Mouse (Mus musculus) limb, embryonic 14.5 days (tissue): ENCODE results near the gene Gm21915. TPM values are rescaled to one million over a fixed set of nuclear protein-coding genes. Genes with fewer than 3 reads are reported as not detected.

Source experiments
- ATAC-seq: fragments of 200-750 bp; cut with Nextera tagmentation; 2 replicates; pipeline ENCODE4 v1.8.0; 2017; ENCODE audit warnings: low read depth, moderate number of reproducible peaks, moderate TSS enrichment; ENCODE audit not compliant: low FRiP score
- DNase-seq: peaks from one replicate; pipeline ENCODE4 v3.0.0-alpha.2; 2015; ENCODE audit warnings: low spot score
- H3K27ac ChIP-seq: fragments of 300-500 bp; sonication (generic); replicated peaks from 2 replicates; pipeline ENCODE4 v1.5.1; 2014; ENCODE audit warnings: low read depth, mild to moderate bottlenecking, low read length, moderate library complexity, mixed read lengths
- H3K27me3 ChIP-seq: fragments of 300-500 bp; sonication (generic); 2 replicates; pipeline ENCODE4 v1.6.1; 2014; ENCODE audit warnings: low read length, mixed read lengths; ENCODE audit not compliant: control insufficient read depth, insufficient read depth
- H3K36me3 ChIP-seq: fragments of 300-500 bp; sonication (generic); 2 replicates; pipeline ENCODE4 v1.6.1; 2014; ENCODE audit warnings: mild to moderate bottlenecking, low read length, moderate library complexity, mixed read lengths; ENCODE audit not compliant: control insufficient read depth, insufficient read depth
- H3K4me1 ChIP-seq: fragments of 300-500 bp; sonication (generic); 2 replicates; pipeline ENCODE4 v1.6.1; 2014; ENCODE audit warnings: antibody characterized with exemption, low read length, mixed read lengths; ENCODE audit not compliant: control insufficient read depth, insufficient read depth
- H3K4me2 ChIP-seq: fragments of 300-500 bp; sonication (generic); replicated peaks from 2 replicates; pipeline ENCODE4 v1.6.1; 2014; ENCODE audit warnings: low read depth, mild to moderate bottlenecking, low read length, moderate library complexity; ENCODE audit not compliant: severe bottlenecking
- H3K4me3 ChIP-seq: fragments of 300-500 bp; sonication (generic); replicated peaks from 2 replicates; pipeline ENCODE4 v1.5.1; 2014; ENCODE audit warnings: low read length
- H3K9ac ChIP-seq: fragments of 300-500 bp; sonication (generic); 2 replicates; pipeline ENCODE4 v1.6.1; 2014; ENCODE audit warnings: mild to moderate bottlenecking, low read depth, low read length, moderate library complexity; ENCODE audit not compliant: severe bottlenecking
- H3K9me3 ChIP-seq: fragments of 300-500 bp; sonication (generic); 2 replicates; pipeline ENCODE4 v1.6.1; 2016; ENCODE audit warnings: low read length; ENCODE audit not compliant: control insufficient read depth
- POLR2A ChIP-seq: fragments of 200-500 bp; IDR thresholded peaks from 2 replicates; pipeline ENCODE4 v1.8.0; 2012; ENCODE audit warnings: inconsistent platforms, mild to moderate bottlenecking, moderate library complexity, borderline replicate concordance; ENCODE audit not compliant: insufficient read depth, insufficient read length; ENCODE audit errors: extremely low read depth
- WGBS: fragments of 180-500 bp; shearing (Covaris S2); extraction: QIAGEN DNeasy Blood & Tissue Kit; methylation state at CpG from one replicate; pipeline ENCODE4 v1.1.7; 2014; 5-methylcytosine and 5-hydroxymethylcytosine counted together
- polyA plus RNA-seq, 2 experiments: library from polyadenylated mRNA; depleted of rRNA in 1 of 2; stranded (reverse) in 1 of 2; unstranded in 1 of 2; fragments of >200 nt; fragmentation: Nextera tagmentation in 1 of 2; extraction: Ambion mirVana in 1 of 2; gene quantifications; 2 replicates each; pipeline versions ENCODE4 v1.2.1 to v1.2.3; 2012 to 2014

Gene Gm21915
- polyA plus RNA-seq, 2 experiments = not detected

GRCm38 (mm10) chr9:40687053-40687452 is 16.6 kb downstream of the Gm21915 start:
- WGBS = 19% methylated on average over 5 of the region's 5 CpGs

GRCm38 (mm10) chr9:40687553-40687952 is 17.1 kb downstream of the Gm21915 start:
- DNase-seq = no peak
- Histone ChIP-seq H3K4me2 (peak overlapping the region; percentile 84), H3K4me1 (peaks cover 26% of the 10 kb centered on the region), H3K27ac (peak overlapping the region; percentile 100; the same call in 1 of the 2 replicates), H3K4me3 (peak overlapping the region; percentile 87), H3K27me3 (no peaks in the 10 kb centered on the region), H3K9me3 (no peaks in the 10 kb centered on the region), H3K36me3 (no peaks in the 10 kb centered on the region; the same call in 1 of the 2 replicates), H3K9ac (peak overlapping the region; percentile 98)
- TF ChIP-seq POLR2A = no peak
- ATAC-seq = no peak
- WGBS = 32% methylated on average over 3 of the region's 3 CpGs

More at GRCm38 (mm10) chr9:40687053-40687452, 16.6 kb downstream of the Gm21915 start:
- ATAC-seq = no peak
- Histone ChIP-seq H3K4me2 (peak overlapping the region; percentile 84), H3K27ac (peak overlapping the region; percentile 100), H3K36me3 (no peaks in the 10 kb centered on the region; the same call in 1 of the 2 replicates), H3K4me3 (peak overlapping the region; percentile 87), H3K9me3 (no peaks in the 10 kb centered on the region), H3K9ac (peak overlapping the region; percentile 98), H3K27me3 (no peaks in the 10 kb centered on the region), H3K4me1 (peaks cover 22% of the 10 kb centered on the region)
- DNase-seq = no peak
- no peak for TF ChIP-seq POLR2A

GRCm38 (mm10) chr9:40690511-40690910 is 20.1 kb downstream of the Gm21915 start:
- ATAC-seq = no peak
- peaks cover 44% of the 10 kb centered on the region for H3K4me1 ChIP-seq
- WGBS = 91% methylated on average over 7 of the region's 7 CpGs

GRCm38 (mm10) chr9:40693026-40693425 is 22.6 kb downstream of the Gm21915 start:
- ATAC-seq (no peak), DNase-seq (no peak)
- Histone ChIP-seq H3K27me3 (no peaks in the 10 kb centered on the region), H3K4me3 (no peak overlapping the region), H3K9ac (no peak overlapping the region), H3K36me3 (peaks cover 22% of the 10 kb centered on the region), H3K4me2 (no peak overlapping the region), H3K9me3 (no peaks in the 10 kb centered on the region), H3K4me1 (peaks cover 35% of the 10 kb centered on the region), H3K27ac (no peak overlapping the region)
- 57% methylated on average over 3 of the region's 3 CpGs for WGBS
- no peak for TF ChIP-seq POLR2A

More at GRCm38 (mm10) chr9:40690511-40690910, 20.1 kb downstream of the Gm21915 start:
- Histone ChIP-seq H3K4me3 (no peak overlapping the region), H3K36me3 (peaks cover 3% of the 10 kb centered on the region; the same call in 1 of the 2 replicates), H3K9ac (no peak overlapping the region), H3K4me2 (no peak overlapping the region), H3K27ac (no peak overlapping the region), H3K27me3 (no peaks in the 10 kb centered on the region), H3K9me3 (no peaks in the 10 kb centered on the region)
- DNase-seq = no peak
- no peak for TF ChIP-seq POLR2A

GRCm38 (mm10) chr9:40693768-40694167 is 23.4 kb downstream of the Gm21915 start:
- WGBS = 85% methylated on average over 5 of the region's 5 CpGs
- no peak overlapping the region for H3K9ac ChIP-seq
- DNase-seq (peak; percentile 23), ATAC-seq (no peak)
- peaks cover 30% of the 10 kb centered on the region for H3K4me1 ChIP-seq
- H3K4me3 ChIP-seq = no peak overlapping the region
- no peaks in the 10 kb centered on the region for H3K27me3 ChIP-seq
- H3K4me2 ChIP-seq = no peak overlapping the region
- no peak for TF ChIP-seq POLR2A
- no peaks in the 10 kb centered on the region for H3K9me3 ChIP-seq
- H3K27ac ChIP-seq = no peak overlapping the region
- H3K36me3 ChIP-seq = peaks cover 22% of the 10 kb centered on the region

GRCm38 (mm10) chr9:40694284-40694683 is 23.9 kb downstream of the Gm21915 start:
- ATAC-seq (no peak), DNase-seq (no peak)
- no peaks in the 10 kb centered on the region for H3K9me3 ChIP-seq
- TF ChIP-seq POLR2A = no peak
- WGBS = 75% methylated on average over 12 of the region's 12 CpGs
- H3K27ac ChIP-seq = no peak overlapping the region
- H3K36me3 ChIP-seq = peaks cover 22% of the 10 kb centered on the region
- H3K4me3 ChIP-seq = no peak overlapping the region
- no peak overlapping the region for H3K9ac ChIP-seq
- H3K4me1 ChIP-seq = peaks cover 29% of the 10 kb centered on the region
- H3K27me3 ChIP-seq = no peaks in the 10 kb centered on the region
- H3K4me2 ChIP-seq = no peak overlapping the region
